Mouse (Mus musculus) A20 (cell line): Measurements from ENCODE around the gene Nup50.
"Not testable (repeated sequence)": the region's sequence is repeated elsewhere in the genome, so short reads cannot be mapped to it uniquely, and the experiment has no call there.

Experiments used
- DNase-seq: peaks from one replicate; pipeline ENCODE4 v3.0.0-alpha.2; 2011; ENCODE audit warnings: low read depth, low spot score

Nup50 gene

GRCm38 (mm10) chr15:84922884-84923507, at the start of gene Nup50:
TSS of gene Nup50 (plus strand) at chr15:84923411.
- DNase-seq = peak; percentile 100

GRCm38 (mm10) chr15:84873867-84874266, 49.3 kb upstream of the Nup50 start:
- no peak for DNase-seq

DNA sequence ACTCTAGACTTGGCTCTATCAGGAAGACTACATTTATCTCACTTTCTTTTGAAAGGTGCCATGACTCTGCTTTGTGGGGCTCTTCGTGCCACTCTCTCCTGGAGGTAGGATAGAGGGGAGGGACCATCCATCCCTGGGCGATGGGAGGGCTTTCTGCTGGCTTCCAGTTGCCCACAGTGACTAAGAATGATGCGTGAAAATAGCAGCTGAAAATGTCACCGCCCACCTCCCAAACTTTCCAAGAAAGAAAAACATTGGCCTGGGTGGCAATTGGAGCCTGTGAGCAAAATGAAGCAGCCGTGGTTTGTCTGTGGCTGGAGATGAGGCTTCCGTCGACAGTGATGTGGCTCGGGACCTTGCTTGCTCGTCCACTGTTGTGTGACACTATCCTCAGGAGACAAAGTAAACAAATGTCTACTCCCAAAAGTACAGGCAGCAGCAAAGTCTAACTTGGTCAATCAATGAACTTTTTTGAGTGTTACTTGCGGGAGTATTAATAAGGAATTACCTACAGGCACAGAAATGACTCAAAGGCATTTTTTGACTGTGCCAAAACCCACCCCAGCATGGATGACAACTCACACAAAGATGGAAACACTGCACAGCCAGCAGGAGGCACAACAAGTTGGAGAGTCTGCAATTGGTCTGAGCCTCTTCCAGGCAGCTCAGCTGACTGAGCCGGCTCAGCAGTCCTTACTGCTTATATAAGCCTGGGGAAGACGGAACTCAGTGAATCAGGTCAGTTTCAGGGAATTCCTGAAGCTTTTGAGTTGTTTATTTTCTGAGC, 46.0 kb upstream of the Nup50 start:
- no peak for DNase-seq

DNA sequence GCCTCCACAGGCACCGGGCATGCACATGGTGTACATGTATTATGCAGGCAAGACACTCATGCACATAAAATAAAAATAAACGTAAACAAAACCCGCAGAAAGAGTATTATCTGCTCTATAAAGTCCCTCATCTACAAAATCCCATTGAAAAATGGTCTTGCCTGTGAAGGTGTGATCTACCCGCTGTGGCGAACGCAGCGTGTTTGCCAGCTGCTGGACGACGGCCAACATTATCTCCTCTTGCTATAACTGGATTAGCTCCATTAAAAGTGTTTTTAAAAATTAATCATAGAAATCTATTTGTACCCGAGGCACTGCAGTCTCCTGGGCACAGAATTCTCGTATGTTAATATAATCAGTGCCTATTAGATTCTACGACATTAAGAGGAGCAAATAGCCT, 35.1 kb upstream of the Nup50 start:
- no peak for DNase-seq

GRCm38 (mm10) chr15:84891246-84891645, 32.0 kb upstream of the Nup50 start:
- DNase-seq = no peak

- DNase-seq = peak; percentile 64
Observed at GRCm38 (mm10) chr15:84891658-84892057, 31.6 kb upstream of the Nup50 start.

- DNase-seq = not testable (repeated sequence)
Observed at GRCm38 (mm10) chr15:84896216-84896615, 27.0 kb upstream of the Nup50 start.

- DNase-seq = no peak
Observed at GRCm38 (mm10) chr15:84896664-84897063, 26.5 kb upstream of the Nup50 start.

- no peak for DNase-seq
Observed at GRCm38 (mm10) chr15:84898077-84898476, 25.1 kb upstream of the Nup50 start.

GRCm38 (mm10) chr15:84903843-84904385, 19.3 kb upstream of the Nup50 start:
- DNase-seq = no peak

DNA sequence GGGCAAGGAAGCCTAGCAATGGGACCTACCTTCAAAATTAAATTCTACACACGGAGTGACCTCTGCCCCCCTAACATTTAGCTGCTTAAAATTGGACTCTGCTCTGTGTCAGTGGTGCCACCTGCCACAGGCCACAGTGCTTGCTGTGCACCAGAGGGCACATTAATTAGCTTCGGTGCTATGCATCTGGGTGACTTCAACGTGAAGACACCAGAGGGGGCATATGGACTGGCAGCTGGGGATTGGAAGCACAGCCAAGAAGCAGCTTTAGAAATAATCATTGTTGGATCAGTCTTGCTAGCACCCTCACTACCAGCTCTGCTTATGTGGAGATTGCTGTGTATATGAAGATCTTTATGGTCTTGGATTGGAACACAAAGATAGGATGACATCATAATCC, 10.0 kb upstream of the Nup50 start:
- no peak for DNase-seq

- DNase-seq = no peak
Observed at GRCm38 (mm10) chr15:84919938-84920337, 3.3 kb upstream of the Nup50 start, which contains the start of gene Gm29666. TSS of gene Gm29666 (minus strand) at chr15:84920038.

DNA sequence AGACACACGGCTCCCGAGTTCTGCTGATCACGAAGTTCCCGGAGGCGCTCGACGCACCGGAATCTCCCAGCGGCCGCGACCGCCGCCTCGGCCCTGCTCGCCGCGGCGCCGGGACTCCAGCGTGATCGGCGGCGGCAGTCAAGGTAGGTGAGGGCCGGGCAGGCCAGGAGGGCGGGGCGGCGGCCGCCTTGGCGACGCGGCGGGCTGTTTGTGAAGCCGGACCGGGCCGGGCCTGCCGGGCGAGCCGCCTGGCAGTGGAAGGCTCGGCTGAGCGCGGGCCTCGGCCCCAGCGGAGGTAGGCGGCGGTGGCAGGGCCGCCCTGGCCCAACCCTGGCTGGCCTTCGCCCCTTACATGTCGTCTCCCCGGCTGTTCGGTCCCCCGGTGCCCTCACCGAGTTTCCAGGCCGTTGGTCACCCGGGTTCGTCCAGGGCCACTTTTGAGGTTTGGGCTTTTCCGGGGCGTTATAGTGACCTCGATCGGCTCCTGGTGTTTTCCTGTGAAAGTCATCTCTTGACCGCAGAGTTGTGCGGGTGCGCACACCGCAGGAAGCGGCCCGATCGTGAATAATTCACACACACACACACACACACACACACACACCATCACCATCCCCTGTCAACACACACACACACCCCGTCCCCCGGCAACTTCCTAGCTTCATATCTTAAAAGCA, 434 bp downstream of the Nup50 start:
- DNase-seq = no peak

DNA sequence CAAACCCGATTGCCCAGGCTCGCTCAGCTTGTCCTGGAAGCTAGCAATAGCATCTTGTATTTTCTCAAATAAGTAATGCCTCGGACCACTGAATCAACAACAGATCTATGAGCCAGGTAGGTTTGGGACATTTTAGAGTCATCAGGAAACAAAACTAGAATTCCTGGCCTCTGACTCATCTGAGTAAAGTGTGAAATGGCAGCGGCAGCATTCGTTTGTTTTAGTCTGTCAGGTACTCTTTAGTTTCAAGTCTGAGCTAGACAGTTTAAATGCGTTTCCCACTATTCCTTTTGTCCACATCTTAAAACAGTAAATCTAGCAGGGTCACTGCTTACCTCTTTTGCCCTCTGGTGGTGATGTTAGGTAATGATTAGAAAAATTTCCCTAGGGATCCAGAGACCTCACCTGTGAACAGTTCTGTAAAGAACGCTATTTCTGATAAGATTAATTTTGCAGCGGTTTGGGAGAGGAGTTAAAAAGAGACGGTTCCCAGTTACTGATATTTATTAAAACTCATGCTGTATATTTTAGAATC, 1.6 kb downstream of the Nup50 start:
- no peak for DNase-seq

DNA sequence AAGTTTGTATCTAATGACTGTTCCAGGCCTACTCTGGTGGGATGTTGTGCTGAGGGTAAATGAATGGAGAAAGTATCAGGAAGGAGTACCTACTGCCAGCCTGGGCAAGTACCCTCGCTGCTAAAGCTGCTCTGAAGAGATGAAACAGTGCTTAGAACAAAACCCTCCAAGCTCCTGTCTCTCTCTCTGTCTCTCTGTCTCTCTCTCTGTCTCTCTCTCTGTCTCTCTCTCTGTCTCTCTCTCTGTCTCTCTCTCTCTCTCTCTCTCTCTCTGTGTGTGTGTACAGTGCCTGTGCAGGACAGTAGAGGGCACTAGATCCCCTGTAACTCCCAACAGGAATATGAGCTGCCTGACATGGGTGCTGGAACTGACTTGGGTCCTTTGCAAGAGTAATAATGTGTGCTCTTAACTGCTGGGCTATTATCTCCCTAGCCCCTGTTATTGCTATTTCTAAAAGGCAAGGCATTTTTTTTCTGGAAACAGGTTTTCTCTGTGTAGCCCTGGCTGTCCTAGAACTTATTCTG, 2.3 kb downstream of the Nup50 start:
- peak; percentile 50 for DNase-seq

DNA sequence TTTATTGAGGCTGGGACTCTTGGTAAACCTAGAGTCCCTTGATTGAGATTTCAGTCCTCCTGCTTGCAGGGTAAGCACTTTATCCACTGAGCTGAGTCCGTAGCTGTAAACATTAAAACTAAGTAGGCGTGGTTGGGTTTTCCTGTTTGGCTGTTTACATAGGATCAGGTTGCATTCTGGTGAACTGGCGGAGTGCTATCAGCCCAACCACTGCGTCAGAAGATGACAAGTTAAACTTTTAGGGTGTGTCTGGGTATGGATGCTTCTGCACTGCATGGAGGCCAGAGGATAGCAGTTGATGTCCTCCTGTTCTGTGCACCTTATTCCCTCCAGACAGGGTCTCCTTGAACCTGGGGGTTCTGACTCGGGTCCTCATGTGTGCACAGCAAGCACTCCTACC, 9.1 kb downstream of the Nup50 start:
- DNase-seq = no peak

- no peak for DNase-seq
Observed at GRCm38 (mm10) chr15:84934901-84935300, 11.7 kb downstream of the Nup50 start.

DNA sequence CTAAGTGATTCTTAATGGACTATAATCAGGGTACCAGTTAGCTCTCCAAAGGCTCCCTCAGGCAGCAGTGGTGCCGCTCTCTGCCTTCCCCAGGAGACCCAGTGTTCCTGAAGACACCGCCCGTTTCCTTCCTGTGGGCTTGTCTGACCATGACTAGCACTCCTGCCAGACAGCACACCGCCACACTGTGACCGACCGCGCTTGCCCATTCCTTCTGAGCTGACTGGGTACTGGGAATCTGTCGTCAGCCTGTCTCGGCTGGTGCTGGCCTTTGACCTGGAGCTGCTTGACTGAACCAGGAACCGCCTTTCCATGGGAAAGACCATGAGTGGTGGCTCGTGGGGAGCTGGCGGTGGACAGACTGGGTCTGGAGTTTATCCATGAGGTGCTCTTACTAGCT, 16.9 kb downstream of the Nup50 start:
- no peak for DNase-seq

DNA sequence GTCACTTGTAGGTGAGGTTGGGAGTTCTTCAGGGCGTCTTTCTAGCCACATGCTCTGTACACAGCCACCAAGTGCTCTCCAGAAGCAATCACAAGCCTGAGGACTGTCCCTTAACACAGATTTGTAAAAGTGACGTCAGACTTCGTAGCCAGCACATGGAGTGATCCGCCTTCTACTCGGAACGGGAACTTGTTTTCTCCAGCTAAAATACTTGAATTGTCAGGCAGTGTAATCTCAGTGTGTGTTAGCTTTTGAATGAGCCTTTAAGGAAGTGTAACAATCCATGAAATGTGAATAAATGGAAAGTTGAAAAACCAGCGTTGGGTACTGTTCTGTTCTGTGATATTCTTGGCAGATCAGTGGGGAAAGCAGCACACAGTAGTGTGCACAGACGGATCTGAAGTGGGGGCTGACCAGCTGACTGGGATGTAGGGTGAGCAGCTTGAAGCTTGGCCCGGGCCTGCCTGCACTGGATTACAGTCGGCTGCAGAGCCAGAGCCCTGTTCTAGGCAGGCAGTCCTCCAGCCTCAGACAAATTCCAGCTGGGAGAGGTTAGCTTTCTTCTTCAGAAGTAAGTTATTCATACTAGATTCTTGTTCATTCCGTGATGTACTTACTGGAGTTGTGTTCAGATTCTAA, 19.6 kb downstream of the Nup50 start:
- no peak for DNase-seq

DNA sequence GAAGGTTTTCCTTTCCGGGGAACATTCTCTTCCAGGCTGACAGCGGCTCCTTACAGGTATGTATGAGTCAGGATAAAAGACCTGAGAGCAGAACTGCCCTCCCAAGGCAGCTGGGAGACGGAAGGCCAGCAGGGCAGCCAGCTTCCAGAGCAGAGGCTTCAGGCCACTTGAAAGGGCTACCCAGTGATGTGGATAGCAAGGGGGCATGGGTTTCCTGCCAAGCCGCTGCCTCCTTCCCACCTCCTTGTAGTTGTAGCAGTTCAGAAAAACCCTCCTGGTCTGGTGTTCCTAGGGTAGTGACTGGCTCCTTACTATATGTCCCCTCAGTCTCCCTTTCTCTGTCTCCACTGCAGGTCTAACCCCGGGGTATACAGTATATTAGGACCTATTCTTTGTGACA, 21.1 kb downstream of the Nup50 start:
- no peak for DNase-seq

GRCm38 (mm10) chr15:84948990-84949389, 25.8 kb downstream of the Nup50 start:
- no peak for DNase-seq
